Mouse (Mus musculus) gastrocnemius, adult 2 months (tissue): Measurements from ENCODE around the gene Ppp4r3a. TPM values are rescaled to one million over a fixed set of nuclear protein-coding genes. Genes with fewer than 3 reads are reported as not detected.

Source experiments
- DNase-seq: peaks from one replicate; pipeline ENCODE4 v3.0.0; 2022
- H3K27ac ChIP-seq: fragments of 200-600 bp; 2 replicates; pipeline ENCODE4 v1.8.1; 2022; ENCODE audit warnings: mild to moderate bottlenecking
- H3K4me3 ChIP-seq: fragments of 200-600 bp; 2 replicates; pipeline ENCODE4 v1.8.1; 2022; ENCODE audit warnings: mild to moderate bottlenecking, moderate library complexity
- CTCF ChIP-seq: fragments of 200-600 bp; IDR thresholded peaks from 2 replicates; pipeline ENCODE4 v1.8.1; 2022; ENCODE audit warnings: antibody characterized with exemption, mild to moderate bottlenecking, moderate library complexity
- intact Hi-C: fragments of 180-260 bp; cut with DNase I; formaldehyde crosslinking; loops from one replicate; pipeline ENCODE4 v1.15.1; 2025
- total RNA-seq, 2 experiments: library from RNA; stranded (reverse); gene quantifications; 2 replicates each; pipeline ENCODE4 v1.2.3; 2021

The Ppp4r3a gene
- total RNA-seq, 2 experiments from 2014 or later = 19.9 to 20.6 TPM

- intact Hi-C loops = no loop called here
- H3K27ac ChIP-seq = peak overlapping the region; percentile 94
These were observed 56.6 kb downstream of the Ppp4r3a start for GRCm38 (mm10) chr12:101026946-101027345.

DNA sequence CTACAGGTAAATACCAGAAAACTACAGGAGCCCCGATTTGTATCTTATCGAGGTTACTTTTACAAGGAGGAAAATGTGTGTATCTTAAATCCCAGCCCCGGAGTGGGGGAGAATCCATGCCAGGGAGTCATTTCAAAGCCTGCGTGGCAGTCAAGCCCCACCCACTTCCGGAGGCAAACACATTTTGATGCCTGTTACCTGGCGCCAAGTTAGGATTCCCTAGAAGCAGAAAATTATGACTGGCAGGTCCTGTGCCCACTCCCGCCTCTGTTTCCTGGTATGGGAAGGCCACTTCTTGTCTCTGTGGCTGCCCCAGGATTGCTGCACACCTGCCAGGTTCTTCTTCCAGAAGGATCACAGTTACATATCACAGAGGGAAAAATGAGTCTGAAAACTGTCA lies 57.0 kb downstream of the Ppp4r3a start:
- no peak for DNase-seq
- no peak for TF ChIP-seq CTCF
- peak overlapping the region; percentile 94 for H3K27ac ChIP-seq
- peak overlapping the region; percentile 82 for H3K4me3 ChIP-seq
- intact Hi-C loops = no loop called here

More at GRCm38 (mm10) chr12:101026946-101027345, 56.6 kb downstream of the Ppp4r3a start:
- no peak for DNase-seq
- no peak for TF ChIP-seq CTCF
- peak overlapping the region; percentile 82 for H3K4me3 ChIP-seq

- H3K4me3 ChIP-seq = peak overlapping the region; percentile 82
- peak overlapping the region; percentile 94 for H3K27ac ChIP-seq
- intact Hi-C loops = no loop called here
- DNase-seq = no peak
- TF ChIP-seq CTCF = no peak
These were observed 57.5 kb downstream of the Ppp4r3a start for GRCm38 (mm10) chr12:101026025-101026424.

DNA sequence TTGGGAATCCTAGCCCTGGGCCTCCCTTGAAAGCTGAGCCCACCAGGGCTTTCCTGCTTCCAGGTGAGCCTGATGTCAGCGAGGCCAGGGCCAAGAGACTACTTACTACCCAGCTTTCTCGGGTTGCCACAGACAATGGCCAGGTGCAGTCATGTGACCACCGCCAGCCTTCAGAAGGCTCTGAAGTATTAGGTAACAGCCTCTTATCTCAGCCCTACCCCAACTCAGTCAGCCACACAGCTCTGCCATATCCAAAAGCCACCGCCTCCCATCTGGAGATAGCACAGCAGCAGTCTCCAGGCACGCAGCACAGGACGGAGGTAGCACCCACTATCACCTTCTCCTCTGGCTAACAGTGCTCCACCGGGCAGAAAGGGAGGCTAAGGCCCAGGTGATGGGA lies 58.1 kb downstream of the Ppp4r3a start:
- DNase-seq = no peak
- H3K4me3 ChIP-seq = peak overlapping the region; percentile 82
- peak overlapping the region; percentile 94 for H3K27ac ChIP-seq
- no peak for TF ChIP-seq CTCF
- intact Hi-C loops = no loop called here

GRCm38 (mm10) chr12:101024824-101025223 lies 58.7 kb downstream of the Ppp4r3a start:
- no peak for DNase-seq
- intact Hi-C loops = no loop called here
- TF ChIP-seq CTCF = no peak
- Histone ChIP-seq H3K27ac (no peak overlapping the region; the same call in 1 of the 2 replicates), H3K4me3 (peak overlapping the region; percentile 82)

DNA sequence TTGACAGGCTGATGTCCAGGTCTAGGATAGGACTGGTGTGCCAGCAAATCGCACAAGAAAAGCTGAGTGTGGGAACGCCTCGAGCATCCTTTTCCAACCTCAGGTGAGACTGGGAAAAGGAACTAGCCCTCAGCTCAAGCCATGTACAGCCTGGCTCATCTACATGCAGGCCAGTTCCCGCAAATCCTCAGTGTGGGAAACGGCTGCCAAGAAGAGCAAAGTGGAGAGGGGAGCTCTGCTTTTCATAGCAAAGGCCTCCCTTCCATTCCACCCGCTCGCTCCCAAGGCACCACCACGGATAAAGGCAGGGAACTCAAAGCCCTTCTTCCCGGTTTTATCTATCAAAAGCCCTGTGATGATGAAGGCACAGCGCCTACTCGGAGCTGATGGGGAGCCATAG lies 60.4 kb downstream of the Ppp4r3a start:
- no peak overlapping the region for H3K27ac ChIP-seq
- H3K4me3 ChIP-seq = no peak overlapping the region
- TF ChIP-seq CTCF = no peak
- no peak for DNase-seq
- intact Hi-C loops = no loop called here

GRCm38 (mm10) chr12:101022353-101022752 lies 61.1 kb downstream of the Ppp4r3a start:
- intact Hi-C loops = no loop called here
- no peak for DNase-seq
- no peak for TF ChIP-seq CTCF

GRCm38 (mm10) chr12:101021484-101022226 lies 61.8 kb downstream of the Ppp4r3a start:
- DNase-seq = no peak
- H3K27ac ChIP-seq = no peak overlapping the region
- TF ChIP-seq CTCF = no peak
- H3K4me3 ChIP-seq = no peak overlapping the region
- intact Hi-C loops = no loop called here

More at GRCm38 (mm10) chr12:101022353-101022752, 61.1 kb downstream of the Ppp4r3a start:
- Histone ChIP-seq H3K4me3 (no peak overlapping the region), H3K27ac (no peak overlapping the region)

- no peak overlapping the region for H3K4me3 ChIP-seq
- TF ChIP-seq CTCF = no peak
- intact Hi-C loops = no loop called here
- H3K27ac ChIP-seq = peak overlapping the region; percentile 78
- DNase-seq = no peak
These were observed 63.1 kb downstream of the Ppp4r3a start for GRCm38 (mm10) chr12:101020210-101021015.

- Histone ChIP-seq H3K27ac (peak overlapping the region; percentile 78), H3K4me3 (no peak overlapping the region)
- intact Hi-C loops = no loop called here
- TF ChIP-seq CTCF = no peak
- peak; percentile 10 for DNase-seq
These were observed 64.1 kb downstream of the Ppp4r3a start for GRCm38 (mm10) chr12:101019443-101019842.

- DNase-seq = peak; percentile 0
- no peak for TF ChIP-seq CTCF
- H3K4me3 ChIP-seq = no peak overlapping the region; the same call in 1 of the 2 replicates
- intact Hi-C loops = no loop called here
- H3K27ac ChIP-seq = peak overlapping the region; percentile 78
These were observed 64.5 kb downstream of the Ppp4r3a start for GRCm38 (mm10) chr12:101019031-101019430.

GRCm38 (mm10) chr12:101017971-101018371 lies 65.5 kb downstream of the Ppp4r3a start:
- intact Hi-C loops = no loop called here
- peak; percentile 56 for DNase-seq
- peak overlapping the region; percentile 45 for H3K4me3 ChIP-seq
- H3K27ac ChIP-seq = peak overlapping the region; percentile 78
- peak; percentile 29; the same call in 1 of the 2 replicates for TF ChIP-seq CTCF

GRCm38 (mm10) chr12:101016412-101016928 lies 67.0 kb downstream of the Ppp4r3a start:
- H3K27ac ChIP-seq = peak overlapping the region; percentile 78
- no peak overlapping the region for H3K4me3 ChIP-seq
- intact Hi-C loops = no loop called here
- TF ChIP-seq CTCF = no peak
- DNase-seq = peak; percentile 8
